Mouse (Mus musculus): ENCODE data around the gene Vsnl1.

Vsnl1 gene

GRCm38 (mm10) chr12:11384754-11385153, 51.7 kb downstream of the Vsnl1 start:
- DNase-seq (ENCODE audit: low read depth, low spot score): no peak

- no peak for DNase-seq (ENCODE audit: low read depth, low spot score)
Measured at GRCm38 (mm10) chr12:11379396-11379795, 57.0 kb downstream of the Vsnl1 start.

DNA sequence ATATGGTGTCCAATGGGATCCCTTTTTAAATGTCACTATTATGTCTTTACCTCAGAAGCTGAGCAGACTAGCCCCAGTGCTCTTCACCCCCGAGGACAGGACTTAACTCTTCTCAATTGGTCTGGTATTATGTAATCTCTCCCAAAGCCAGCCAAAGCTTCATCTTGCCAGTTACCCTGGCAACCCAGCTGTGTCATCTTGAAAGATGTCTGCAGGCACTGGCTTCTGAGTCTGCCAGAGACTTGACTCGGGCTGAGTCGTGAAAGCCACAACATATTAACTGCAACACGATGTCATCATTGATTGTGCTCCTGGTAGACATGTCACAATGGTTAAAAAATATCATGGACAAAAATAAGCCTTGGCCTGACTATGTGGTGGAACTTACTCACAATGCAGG, 66.4 kb downstream of the Vsnl1 start:
- DNase-seq (ENCODE audit: low read depth, low spot score): no peak

GRCm38 (mm10) chr12:11367099-11367765, 69.2 kb downstream of the Vsnl1 start:
- DNase-seq (ENCODE audit: low read depth, low spot score): no peak

- DNase-seq (ENCODE audit: low read depth, low spot score): no peak
Measured at GRCm38 (mm10) chr12:11364870-11365269, 71.5 kb downstream of the Vsnl1 start.

DNA sequence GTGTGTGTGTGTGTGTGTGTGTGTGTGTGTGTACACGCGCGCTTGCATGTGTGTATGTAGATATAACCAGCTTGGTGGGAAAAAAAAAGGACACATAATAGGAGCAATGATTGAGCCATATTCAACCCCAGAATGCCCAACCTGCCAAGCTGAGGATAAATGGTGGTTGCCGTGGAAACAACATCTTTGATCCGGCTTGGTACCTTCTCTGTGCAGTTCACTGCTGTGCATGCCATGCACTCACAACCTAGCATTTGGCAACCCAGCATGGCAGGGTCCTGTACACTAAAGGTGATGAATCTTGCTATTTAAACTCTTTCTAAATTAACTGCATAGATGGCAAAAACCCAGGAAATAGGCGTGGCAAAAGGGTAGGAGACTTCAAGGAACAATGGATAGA, 74.0 kb downstream of the Vsnl1 start:
- DNase-seq (ENCODE audit: low read depth, low spot score): no peak

GRCm38 (mm10) chr12:11350895-11351294, 85.5 kb downstream of the Vsnl1 start:
- peak; percentile 75 for DNase-seq (ENCODE audit: low read depth, low spot score)

DNA sequence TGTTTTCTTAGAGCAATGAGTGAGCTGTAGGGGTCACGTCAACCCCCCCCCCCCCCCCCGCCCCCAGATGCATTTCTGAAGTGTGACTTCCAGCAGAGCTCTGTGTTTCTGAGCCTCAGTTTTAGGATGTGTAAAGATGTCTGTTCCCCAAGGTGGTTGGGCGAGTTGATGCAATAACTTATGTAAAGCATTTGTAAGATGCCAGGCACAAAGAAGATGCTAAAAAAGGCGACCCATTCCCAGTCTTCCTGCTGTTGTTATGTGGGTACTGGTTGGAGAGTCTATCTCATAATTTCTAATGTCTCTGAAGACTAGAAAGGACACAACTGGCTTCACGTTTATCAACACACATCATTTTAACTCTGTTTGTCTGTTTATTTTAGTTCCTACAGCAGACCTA, 86.5 kb downstream of the Vsnl1 start:
- DNase-seq (ENCODE audit: low read depth, low spot score): no peak

- DNase-seq (ENCODE audit: low read depth, low spot score): no peak
Measured at GRCm38 (mm10) chr12:11348423-11348822, 88.0 kb downstream of the Vsnl1 start.

- DNase-seq (ENCODE audit: low read depth, low spot score): no peak
Measured at GRCm38 (mm10) chr12:11345963-11346362, 90.5 kb downstream of the Vsnl1 start.

GRCm38 (mm10) chr12:11342020-11342600, 94.3 kb downstream of the Vsnl1 start:
- DNase-seq (ENCODE audit: low read depth, low spot score): no peak

DNA sequence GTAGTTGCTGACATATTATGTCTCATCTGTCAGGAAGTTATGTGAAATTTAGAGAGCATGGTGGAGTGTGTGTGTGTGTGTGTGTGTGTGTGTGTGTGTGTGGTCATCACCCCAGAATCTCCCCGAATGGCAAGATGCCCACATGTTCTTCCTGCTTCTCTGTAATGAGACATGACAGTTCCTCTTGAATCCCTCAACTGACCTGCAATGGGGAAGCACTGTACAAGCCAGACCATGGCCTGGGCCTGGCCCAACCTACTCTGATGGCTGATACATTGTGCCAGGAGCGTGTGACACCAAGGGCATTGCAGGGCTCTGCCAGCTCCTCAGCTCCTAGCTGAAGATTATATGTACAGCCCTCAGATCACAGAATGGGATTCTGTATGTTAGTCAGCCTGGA, 98.2 kb downstream of the Vsnl1 start:
- DNase-seq (ENCODE audit: low read depth, low spot score): no peak

DNA sequence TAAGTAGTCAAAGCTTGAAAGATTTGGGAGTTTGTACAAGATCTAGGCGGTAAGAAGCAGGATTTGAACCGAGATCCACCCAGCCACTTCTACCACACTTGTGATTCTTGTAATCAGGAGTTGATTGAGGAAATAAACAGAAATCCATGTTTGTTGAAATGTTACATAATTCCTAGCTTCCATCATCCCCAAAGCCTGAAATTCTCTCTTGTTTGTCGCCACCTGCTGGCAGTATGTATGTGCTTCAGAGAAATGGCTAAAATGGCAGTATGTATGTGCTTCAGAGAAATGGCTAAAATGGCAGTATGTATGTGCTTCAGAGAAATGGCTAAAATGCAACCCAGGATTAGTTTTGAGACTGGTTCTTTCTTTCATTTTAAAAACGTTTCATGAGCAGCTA, 99.6 kb downstream of the Vsnl1 start:
- peak; percentile 58 for DNase-seq (ENCODE audit: low read depth, low spot score)

- DNase-seq (ENCODE audit: low read depth, low spot score): no peak
Measured at GRCm38 (mm10) chr12:11326483-11326882, 109.9 kb downstream of the Vsnl1 start.

DNA sequence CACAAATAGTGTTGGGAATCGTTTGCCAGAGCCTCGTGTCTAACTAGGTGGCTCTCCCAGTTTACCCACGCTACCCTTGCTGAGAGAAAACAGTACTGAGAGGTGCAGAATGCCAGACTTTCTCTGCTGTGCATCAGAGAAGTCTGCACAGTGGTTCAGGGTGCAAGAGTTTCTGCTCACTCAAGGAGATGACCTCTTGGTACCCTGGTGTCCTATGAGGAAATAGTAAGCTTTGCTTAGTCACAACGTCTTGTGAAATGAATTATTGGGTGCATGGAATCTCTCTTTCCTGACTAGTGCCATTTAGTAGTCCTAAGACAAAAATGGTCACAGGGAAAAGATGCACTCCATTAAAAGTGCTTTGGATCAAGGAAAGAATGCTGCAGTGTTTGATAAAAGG, 111.9 kb downstream of the Vsnl1 start:
- no peak for DNase-seq (ENCODE audit: low read depth, low spot score)

DNA sequence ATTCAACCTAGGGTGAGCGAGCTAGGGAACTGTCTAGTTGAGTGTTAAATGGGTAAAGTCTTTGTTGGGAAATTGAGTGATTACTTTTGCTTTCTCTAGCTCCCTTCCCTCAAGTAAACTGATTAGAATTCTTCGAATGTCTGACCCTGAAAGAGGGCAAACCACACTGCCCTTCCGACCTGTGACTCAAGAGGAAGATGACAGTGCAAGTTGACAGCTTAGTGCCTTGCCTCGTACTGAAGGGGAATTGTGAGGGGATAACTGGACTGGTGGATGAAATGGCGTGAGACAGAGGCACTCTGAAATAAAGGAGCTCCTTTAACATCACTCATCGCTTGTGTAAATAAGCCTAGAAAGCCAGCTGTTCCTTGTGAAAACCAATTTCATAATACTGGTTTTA, 118.7 kb downstream of the Vsnl1 start:
- DNase-seq (ENCODE audit: low read depth, low spot score): no peak

DNA sequence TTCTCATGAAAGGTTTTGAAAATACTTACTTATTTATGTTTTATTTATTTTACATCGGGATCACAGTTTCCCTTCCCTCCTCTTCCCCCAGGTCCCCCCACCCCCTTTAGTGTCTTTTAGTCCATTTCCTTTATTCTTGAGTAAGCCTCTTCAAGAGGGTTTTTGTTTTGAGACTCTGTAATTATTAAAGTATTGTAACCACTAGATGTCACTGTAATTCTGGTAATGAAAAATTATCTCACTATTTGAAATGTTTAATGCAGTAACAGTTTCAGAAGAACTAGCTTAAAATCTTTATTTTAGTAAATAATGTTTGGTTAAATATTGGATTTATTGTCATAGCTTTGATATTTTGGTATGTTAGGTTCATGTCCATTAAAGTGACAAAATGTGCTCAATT, 122.6 kb downstream of the Vsnl1 start:
- peak; percentile 15 for DNase-seq (ENCODE audit: low read depth, low spot score)

GRCm38 (mm10) chr12:11311106-11311505, 125.3 kb downstream of the Vsnl1 start:
- no peak for DNase-seq (ENCODE audit: low read depth, low spot score)

DNA sequence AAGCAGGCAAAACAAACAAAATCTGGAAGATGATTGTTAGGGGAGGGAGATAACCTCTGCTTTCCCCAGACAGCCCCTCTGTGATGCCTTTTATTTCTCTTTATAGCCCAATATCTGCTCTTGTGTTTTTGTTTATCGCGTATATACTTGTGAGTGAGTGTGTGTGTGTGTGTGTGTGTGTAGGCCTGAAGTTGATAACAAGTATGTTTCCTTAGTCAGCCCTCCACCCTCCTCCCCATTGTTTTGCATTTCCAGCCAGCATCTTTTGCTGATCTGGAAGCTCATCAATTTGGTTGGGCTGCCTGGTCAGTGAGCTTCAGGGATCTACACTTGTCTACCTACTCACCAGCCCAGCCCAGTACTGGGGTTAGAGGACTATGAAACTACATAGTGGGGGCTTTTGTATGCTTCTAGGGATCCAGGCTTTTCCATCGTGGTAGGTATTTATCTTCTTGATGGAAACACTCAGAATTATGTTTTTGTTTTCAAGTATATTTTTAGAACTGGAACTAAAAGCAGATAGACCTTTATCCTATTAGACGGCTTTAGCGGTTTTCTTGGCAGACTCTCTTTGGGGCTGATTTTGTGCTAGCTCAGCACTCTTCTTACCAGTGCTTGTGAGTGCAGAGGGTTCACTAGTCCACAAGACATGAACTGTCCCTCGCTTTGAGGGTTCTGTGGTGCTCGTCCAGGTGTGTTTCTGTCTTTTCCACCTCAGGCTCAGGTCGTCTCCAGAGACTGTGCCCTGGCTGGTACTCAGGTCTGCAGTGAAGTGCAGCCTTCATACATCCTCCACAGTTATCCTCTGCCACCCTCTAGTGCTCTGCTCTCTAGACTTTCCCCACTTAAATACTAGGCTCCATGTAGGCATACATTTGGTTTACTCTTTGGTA, 129.4 kb downstream of the Vsnl1 start:
- peak; percentile 56 for DNase-seq (ENCODE audit: low read depth, low spot score)

GRCm38 (mm10) chr12:11300858-11301257, 135.6 kb downstream of the Vsnl1 start:
- DNase-seq (ENCODE audit: low read depth, low spot score): no peak

- no peak for DNase-seq (ENCODE audit: low read depth, low spot score)
Measured at GRCm38 (mm10) chr12:11286382-11286781, 150.0 kb downstream of the Vsnl1 start.

DNA sequence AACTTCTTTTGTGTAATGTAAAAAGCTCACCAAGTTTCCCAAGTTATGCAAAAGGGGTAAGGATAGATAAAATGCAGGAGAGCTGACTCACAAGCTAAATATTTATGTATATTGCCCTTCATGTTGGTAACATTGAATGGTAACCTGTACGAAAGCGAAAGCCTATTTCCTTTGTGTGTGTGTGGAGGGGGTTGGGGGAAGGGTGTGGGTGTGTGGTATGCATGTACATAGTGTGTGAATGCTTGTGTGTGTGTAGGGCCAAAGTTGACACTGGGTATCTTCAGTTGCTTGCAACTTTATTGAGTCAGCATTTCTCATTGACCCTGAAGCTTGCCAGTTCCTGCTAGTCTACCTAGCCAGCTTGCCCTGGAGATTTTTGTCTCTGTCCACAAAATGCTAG, 154.8 kb downstream of the Vsnl1 start:
- DNase-seq (ENCODE audit: low read depth, low spot score): no peak

DNA sequence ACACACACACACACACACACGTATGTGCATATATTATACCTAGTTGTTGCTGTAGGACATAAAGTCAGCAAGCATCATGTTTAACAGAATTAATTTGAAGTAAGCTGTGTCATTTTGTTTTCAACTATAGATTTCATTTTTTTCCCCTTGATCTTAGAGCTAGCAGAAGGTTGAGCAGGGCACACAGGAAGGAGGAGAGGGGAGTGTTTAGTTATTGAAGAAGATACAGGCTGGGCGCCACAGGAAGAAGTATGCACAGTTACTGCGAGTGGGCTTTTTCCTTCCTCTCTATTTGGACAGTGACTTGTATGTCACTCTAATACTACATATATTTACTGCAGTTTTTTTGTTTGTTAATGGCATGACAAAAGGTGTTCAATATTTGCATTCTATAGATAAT, 156.5 kb downstream of the Vsnl1 start:
- DNase-seq (ENCODE audit: low read depth, low spot score): no peak
